Mouse (Mus musculus) lung, adult 2 months (tissue): ENCODE data around the gene Fbxo39. TPM values are rescaled to one million over a fixed set of nuclear protein-coding genes. Genes with fewer than 3 reads are reported as not detected.

Experiments used
- DNase-seq: peaks from one replicate; pipeline ENCODE4 v3.0.0; 2022
- H3K4me1 ChIP-seq: fragments of 200-500 bp; 2 replicates; pipeline ENCODE4 v1.6.1; 2011; ENCODE audit warnings: low read length; ENCODE audit not compliant: control insufficient read depth, insufficient read depth
- H3K4me3 ChIP-seq: fragments of 200-500 bp; replicated peaks from 2 replicates; pipeline ENCODE3; 2011; ENCODE audit warnings: low read depth, mild to moderate bottlenecking, control low read depth, low read length; ENCODE audit errors: extremely low read depth
- CTCF ChIP-seq: fragments of 200-500 bp; IDR thresholded peaks from 2 replicates; pipeline ENCODE4 v1.5.1; 2011; ENCODE audit warnings: mild to moderate bottlenecking, low read length, control low read depth; ENCODE audit not compliant: insufficient read depth
- POLR2A ChIP-seq: fragments of 200-500 bp; IDR thresholded peaks from 2 replicates; pipeline ENCODE4 v1.6.1; 2011; ENCODE audit warnings: low read depth, mild to moderate bottlenecking, control low read depth, low read length, borderline replicate concordance; ENCODE audit errors: extremely low read depth
- WGBS: fragments of 180-500 bp; shearing (Covaris S2); methylation state at CpG from one replicate; pipeline ENCODE4 v1.1.7; 2018; 5-methylcytosine and 5-hydroxymethylcytosine counted together
- polyA plus RNA-seq: library from polyadenylated mRNA; depleted of rRNA; stranded (reverse); fragments of >200 nt; gene quantifications from 2 replicates; pipeline ENCODE4 v1.2.3, GENCODE M21; 2012; rRNA removed

Fbxo39 gene
- polyA plus RNA-seq = 0.12 and 0.31 TPM in 2 replicates

- WGBS = 16% methylated on average over 42 of the region's 42 CpGs
- Histone ChIP-seq H3K4me1 (no peaks in the 10 kb centered on the region), H3K4me3 (no peak within 1 kb of the TSS)
- no peak for DNase-seq
- TF ChIP-seq CTCF = no peak
- no peak for TF ChIP-seq POLR2A
Observed at GRCm38 (mm10) chr11:72314151-72314895, at the start of gene Fbxo39. Fbxo39 (plus strand) TSS chr11:72314444.

- Histone ChIP-seq H3K4me1 (peaks cover 6% of the 10 kb centered on the region), H3K4me3 (no peak overlapping the region)
- DNase-seq = no peak
- WGBS = 8% methylated on average over 11 of the region's 11 CpGs
- no peak for TF ChIP-seq POLR2A
- no peak for TF ChIP-seq CTCF
Observed at GRCm38 (mm10) chr11:72265483-72265882, 48.8 kb upstream of the Fbxo39 start.

GRCm38 (mm10) chr11:72266207-72266959 lies 47.9 kb upstream of the Fbxo39 start:
- Histone ChIP-seq H3K4me3 (peak overlapping the region; percentile 45), H3K4me1 (peaks cover 6% of the 10 kb centered on the region)
- 2% methylated on average over 46 of the region's 46 CpGs for WGBS
- TF ChIP-seq POLR2A = no peak
- TF ChIP-seq CTCF = no peak
- DNase-seq = peak; percentile 18

GRCm38 (mm10) chr11:72266960-72267560 lies 47.2 kb upstream of the Fbxo39 start, which contains the start of gene Slc13a5:
Slc13a5 (minus strand) TSS chr11:72267222.
- H3K4me3 ChIP-seq = peak within 1 kb of the TSS; percentile 45
- no peak for DNase-seq
- TF ChIP-seq POLR2A (no peak), CTCF (no peak)
- peaks cover 6% of the 10 kb centered on the region for H3K4me1 ChIP-seq
- 3% methylated on average over 36 of the region's 36 CpGs for WGBS

GRCm38 (mm10) chr11:72271761-72272160 lies 42.5 kb upstream of the Fbxo39 start:
- DNase-seq = no peak
- no peak overlapping the region for H3K4me3 ChIP-seq
- 38% methylated on average over 1 of the region's 1 CpGs for WGBS
- H3K4me1 ChIP-seq = peaks cover under 1% of the 10 kb centered on the region; the same call in 1 of the 2 replicates
- TF ChIP-seq POLR2A = no peak
- TF ChIP-seq CTCF = no peak

- DNase-seq = no peak
- TF ChIP-seq POLR2A (no peak), CTCF (no peak)
- no peak overlapping the region for H3K4me3 ChIP-seq
- H3K4me1 ChIP-seq = no peaks in the 10 kb centered on the region
- WGBS = 45% methylated on average over 3 of the region's 3 CpGs
Observed at GRCm38 (mm10) chr11:72273341-72273740, 40.9 kb upstream of the Fbxo39 start.

- Histone ChIP-seq H3K4me3 (no peak overlapping the region), H3K4me1 (no peaks in the 10 kb centered on the region)
- 59% methylated on average over 5 of the region's 5 CpGs for WGBS
- TF ChIP-seq CTCF = no peak
- TF ChIP-seq POLR2A = no peak
- DNase-seq = no peak
Observed at GRCm38 (mm10) chr11:72281143-72281851, 32.9 kb upstream of the Fbxo39 start.

GRCm38 (mm10) chr11:72281852-72282400 lies 32.3 kb upstream of the Fbxo39 start:
- no peak for DNase-seq
- H3K4me1 ChIP-seq = no peaks in the 10 kb centered on the region
- H3K4me3 ChIP-seq = no peak overlapping the region
- 41% methylated on average over 5 of the region's 5 CpGs for WGBS
- TF ChIP-seq POLR2A = no peak
- TF ChIP-seq CTCF = no peak
